Mouse (Mus musculus): ENCODE measurements around the gene Dctpp1. TPM values are rescaled to one million over a fixed set of nuclear protein-coding genes. Genes with fewer than 3 reads are reported as not detected.

The Dctpp1 gene
- polyA plus RNA-seq, 1 experiment: 70.5 TPM

GRCm38 (mm10) chr7:127243870-127244657 lies 16.4 kb downstream of the Dctpp1 start, which contains the start of gene Zfp771:
Zfp771 (plus strand) TSS chr7:127244274.
- 1% methylated on average over 56 of the region's 56 CpGs for WGBS

GRCm38 (mm10) chr7:127243361-127243867 lies 17.1 kb downstream of the Dctpp1 start:
- no peaks in the 10 kb centered on the region for H3K36me3 ChIP-seq (ENCODE audit: control insufficient read depth, insufficient read depth, low read length)
- TF ChIP-seq CTCF (conservative IDR thresholded peaks at IDR 0.05; ENCODE audit: insufficient read depth, insufficient read length, low read depth, low read length) (no peak), POLR2A (IDR thresholded peaks at IDR 0.05; ENCODE audit: low read depth, low read length) (no peak)
- peaks cover 9% of the 10 kb centered on the region; the same call in 1 of the 2 replicates for H3K4me1 ChIP-seq (ENCODE audit: control insufficient read depth, insufficient read depth, low read length)
- no peaks in the 10 kb centered on the region for H3K27me3 ChIP-seq (replicated peaks; ENCODE audit: control insufficient read depth, insufficient read depth, low read length)
- no peak for DNase-seq
- H3K4me3 ChIP-seq (ENCODE audit: insufficient read depth, low read depth, low read length): no peak overlapping the region
- whole genome bisulfite sequencing: 58% methylated on average over 2 of the region's 2 CpGs
- peak overlapping the region; percentile 95 for H3K27ac ChIP-seq (ENCODE audit: insufficient read depth, low read depth, low read length)

More at GRCm38 (mm10) chr7:127243870-127244657, 16.4 kb downstream of the Dctpp1 start, which contains the start of gene Zfp771:
- Histone ChIP-seq H3K4me3 (ENCODE audit: insufficient read depth, low read depth, low read length) (peak within 1 kb of the TSS; percentile 88), H3K27ac (ENCODE audit: insufficient read depth, low read depth, low read length) (peak within 1 kb of the TSS; percentile 95), H3K4me1 (ENCODE audit: control insufficient read depth, insufficient read depth, low read length) (peaks cover 9% of the 10 kb centered on the region; the same call in 1 of the 2 replicates), H3K27me3 (replicated peaks; ENCODE audit: control insufficient read depth, insufficient read depth, low read length) (no peaks in the 10 kb centered on the region), H3K36me3 (ENCODE audit: control insufficient read depth, insufficient read depth, low read length) (no peaks in the 10 kb centered on the region)
- TF ChIP-seq POLR2A (IDR thresholded peaks at IDR 0.05; ENCODE audit: low read depth, low read length) (peak; percentile 71), CTCF (conservative IDR thresholded peaks at IDR 0.05; ENCODE audit: insufficient read depth, insufficient read length, low read depth, low read length) (no peak)
- peak; percentile 99 for DNase-seq

GRCm38 (mm10) chr7:127234777-127235176 lies 25.7 kb downstream of the Dctpp1 start:
- Histone ChIP-seq H3K27ac (ENCODE audit: insufficient read depth, low read depth, low read length) (no peak overlapping the region), H3K36me3 (ENCODE audit: control insufficient read depth, insufficient read depth, low read length) (peaks cover 5% of the 10 kb centered on the region), H3K27me3 (replicated peaks; ENCODE audit: control insufficient read depth, insufficient read depth, low read length) (no peaks in the 10 kb centered on the region), H3K4me1 (ENCODE audit: control insufficient read depth, insufficient read depth, low read length) (peaks cover 9% of the 10 kb centered on the region), H3K4me3 (ENCODE audit: insufficient read depth, low read depth, low read length) (no peak overlapping the region)
- 98% methylated on average over 2 of the region's 2 CpGs for WGBS
- TF ChIP-seq POLR2A (IDR thresholded peaks at IDR 0.05; ENCODE audit: low read depth, low read length): no peak
- DNase-seq: no peak

- peaks cover 5% of the 10 kb centered on the region for H3K36me3 ChIP-seq (ENCODE audit: control insufficient read depth, insufficient read depth, low read length)
- WGBS: 7% methylated on average over 9 of the region's 9 CpGs
- no peak for DNase-seq
- no peaks in the 10 kb centered on the region for H3K27me3 ChIP-seq (replicated peaks; ENCODE audit: control insufficient read depth, insufficient read depth, low read length)
- peaks cover 9% of the 10 kb centered on the region for H3K4me1 ChIP-seq (ENCODE audit: control insufficient read depth, insufficient read depth, low read length)
- TF ChIP-seq POLR2A (IDR thresholded peaks at IDR 0.05; ENCODE audit: low read depth, low read length) (no peak), CTCF (conservative IDR thresholded peaks at IDR 0.05; ENCODE audit: insufficient read depth, insufficient read length, low read depth, low read length) (no peak)
- H3K4me3 ChIP-seq (ENCODE audit: insufficient read depth, low read depth, low read length): peak overlapping the region; percentile 96
- no peak overlapping the region for H3K27ac ChIP-seq (ENCODE audit: insufficient read depth, low read depth, low read length)
Observed at GRCm38 (mm10) chr7:127233765-127234164, 26.7 kb downstream of the Dctpp1 start.

- Histone ChIP-seq H3K27me3 (replicated peaks; ENCODE audit: control insufficient read depth, insufficient read depth, low read length) (no peaks in the 10 kb centered on the region), H3K4me1 (ENCODE audit: control insufficient read depth, insufficient read depth, low read length) (peaks cover 9% of the 10 kb centered on the region), H3K4me3 (ENCODE audit: insufficient read depth, low read depth, low read length) (peak overlapping the region; percentile 96), H3K36me3 (ENCODE audit: control insufficient read depth, insufficient read depth, low read length) (peaks cover 5% of the 10 kb centered on the region), H3K27ac (ENCODE audit: insufficient read depth, low read depth, low read length) (peak overlapping the region; percentile 62)
- under 1% methylated on average over 27 of the region's 27 CpGs for WGBS
- TF ChIP-seq CTCF (conservative IDR thresholded peaks at IDR 0.05; ENCODE audit: insufficient read depth, insufficient read length, low read depth, low read length): no peak
- no peak for TF ChIP-seq POLR2A (IDR thresholded peaks at IDR 0.05; ENCODE audit: low read depth, low read length)
- no peak for DNase-seq
Observed at GRCm38 (mm10) chr7:127233368-127233749, 27.1 kb downstream of the Dctpp1 start.

- Histone ChIP-seq H3K36me3 (ENCODE audit: control insufficient read depth, insufficient read depth, low read length) (peaks cover 5% of the 10 kb centered on the region), H3K27me3 (replicated peaks; ENCODE audit: control insufficient read depth, insufficient read depth, low read length) (no peaks in the 10 kb centered on the region), H3K27ac (ENCODE audit: insufficient read depth, low read depth, low read length) (peak within 1 kb of the TSS; percentile 62), H3K4me1 (ENCODE audit: control insufficient read depth, insufficient read depth, low read length) (peaks cover 9% of the 10 kb centered on the region), H3K4me3 (ENCODE audit: insufficient read depth, low read depth, low read length) (peak within 1 kb of the TSS; percentile 96)
- peak; percentile 92 for DNase-seq
- TF ChIP-seq CTCF (conservative IDR thresholded peaks at IDR 0.05; ENCODE audit: insufficient read depth, insufficient read length, low read depth, low read length): no peak
- peak; percentile 43 for TF ChIP-seq POLR2A (IDR thresholded peaks at IDR 0.05; ENCODE audit: low read depth, low read length)
- under 1% methylated on average over 64 of the region's 64 CpGs for WGBS
Observed at GRCm38 (mm10) chr7:127232622-127233367, 27.7 kb downstream of the Dctpp1 start, which contains the start of the genes Zfp553 and Sept1. Zfp553 (plus strand) TSS chr7:127233061. Sept1 (minus strand) TSS chr7:127233130.

All from kidney, adult 2 months (tissue).